Mouse (Mus musculus) heart, postnatal 0 days (tissue): ENCODE data around the gene Glra1.

ENCODE experiments used
- CTCF ChIP-seq: IDR thresholded peaks from 2 replicates; pipeline ENCODE4 v1.5.1; 2016; ENCODE audit warnings: antibody characterized with exemption, control low read depth, low read depth
- EP300 ChIP-seq: IDR thresholded peaks from 2 replicates; pipeline ENCODE4 v1.6.1; 2016; ENCODE audit warnings: antibody characterized with exemption, low read depth

DNA sequence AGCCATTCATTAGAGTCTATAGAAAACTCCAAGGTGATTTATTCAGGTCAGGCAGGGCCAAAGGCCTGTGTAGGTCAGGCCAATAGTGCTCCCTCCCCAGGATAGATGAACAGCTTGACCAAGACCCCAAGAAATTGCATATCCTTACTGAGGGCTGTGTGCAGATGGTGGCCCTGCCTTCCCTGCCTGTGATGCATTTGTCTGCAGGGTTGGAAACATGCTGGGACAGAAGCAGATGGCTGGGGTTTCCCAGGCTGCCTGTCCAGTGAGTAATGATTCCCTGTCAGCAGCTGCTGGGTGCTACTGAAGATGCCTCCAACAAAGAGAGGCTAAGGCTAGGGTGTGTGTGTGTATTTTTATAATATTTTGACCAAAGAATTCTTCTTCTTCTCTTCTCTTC lies 25.9 kb upstream of the Glra1 start:
- TF ChIP-seq CTCF: no peak
- no peak for TF ChIP-seq EP300
